Mouse (Mus musculus): ENCODE results near the gene Jsrp1. TPM values are rescaled to one million over a fixed set of nuclear protein-coding genes. Genes with fewer than 3 reads are reported as not detected.
"Not testable (repeated sequence)": the region's sequence is repeated elsewhere in the genome, so short reads cannot be mapped to it uniquely, and the experiment has no call there.

Jsrp1 gene
- polyA plus RNA-seq, 1 experiment from 2014 or later = 0.70 TPM

DNA sequence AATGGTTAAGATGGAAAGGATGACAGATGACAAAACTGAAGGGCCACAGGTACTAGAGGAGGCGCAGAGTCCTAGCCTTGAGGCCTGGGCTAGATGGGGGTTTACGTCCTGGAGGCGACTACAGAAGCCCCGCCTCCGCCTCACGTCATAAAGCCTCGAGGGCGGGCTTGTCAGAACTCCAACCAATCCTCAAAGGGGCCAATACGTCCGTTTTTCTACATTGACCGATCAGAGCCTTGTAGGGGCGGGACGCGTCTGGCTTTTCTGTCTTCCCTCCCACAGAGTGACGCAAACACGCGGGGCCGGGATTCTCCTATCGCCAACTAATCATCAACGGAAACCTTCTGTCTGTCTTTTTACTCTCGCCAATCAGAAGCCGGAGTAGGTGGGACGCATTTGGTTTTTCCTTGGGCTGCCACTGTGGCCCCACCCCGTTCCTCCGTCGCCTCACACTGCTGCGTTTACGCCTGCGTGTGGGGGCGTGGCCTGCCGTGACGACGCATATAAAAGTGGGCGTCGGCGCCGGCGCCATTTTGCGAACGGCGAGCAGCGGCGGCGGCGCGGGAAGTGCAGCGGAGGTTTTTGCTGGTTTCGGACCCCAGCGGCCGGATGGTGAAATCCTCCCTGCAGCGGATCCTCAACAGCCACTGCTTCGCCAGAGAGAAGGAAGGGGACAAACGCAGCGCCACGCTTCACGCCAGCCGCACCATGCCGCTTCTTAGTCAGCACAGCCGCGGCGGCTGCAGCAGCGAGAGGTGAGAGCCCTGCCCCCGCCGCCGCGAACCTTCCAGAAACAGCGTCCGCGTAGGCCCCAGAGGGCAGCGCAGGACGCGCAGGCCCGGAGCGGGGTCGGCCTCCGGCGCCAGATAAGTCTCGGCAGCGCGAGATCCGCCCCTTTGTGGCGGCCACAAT is 13.1 kb upstream of the Jsrp1 start, which contains the start of gene Oaz1:
TSS of gene Oaz1 (plus strand) at position 506 of the 912 bp plus-strand sequence.
- H3K4me1 ChIP-seq (ENCODE audit: control insufficient read depth, insufficient read depth, low read length) = peaks cover 26% of the 10 kb centered on the region
- peak; percentile 98 for ATAC-seq
- under 1% methylated on average over 78 of the region's 82 CpGs for WGBS

DNA sequence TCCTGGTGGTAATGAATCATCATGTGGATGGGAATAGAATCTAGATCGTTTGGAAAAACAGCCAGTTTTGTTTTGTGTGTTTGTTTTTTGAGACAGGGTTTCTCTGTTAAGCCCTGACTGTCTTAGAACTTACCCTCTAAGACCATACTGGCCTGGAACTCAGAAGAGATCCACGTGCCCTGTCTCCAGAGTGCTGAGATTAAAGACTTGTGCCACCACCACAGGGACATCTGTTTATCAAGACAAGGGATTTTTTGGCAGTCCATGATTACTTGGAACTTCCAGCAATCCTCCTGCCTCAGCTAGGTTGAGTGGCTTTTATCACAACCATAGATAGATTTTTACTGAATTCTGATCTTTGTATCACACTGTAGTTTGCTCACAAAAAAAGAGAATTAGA is 11.5 kb upstream of the Jsrp1 start:
- Histone ChIP-seq H3K9ac (ENCODE audit: low read depth, low read length) (no peak overlapping the region), H3K36me3 (ENCODE audit: control insufficient read depth, insufficient read depth, low read length) (no peaks in the 10 kb centered on the region; the same call in 1 of the 2 replicates), H3K9me3 (ENCODE audit: control insufficient read depth, low read length) (no peaks in the 10 kb centered on the region), H3K4me1 (ENCODE audit: control insufficient read depth, insufficient read depth, low read length) (peaks cover 13% of the 10 kb centered on the region), H3K27me3 (replicated peaks; ENCODE audit: control insufficient read depth, insufficient read depth, low read length) (no peaks in the 10 kb centered on the region), H3K4me3 (ENCODE audit: low read length) (no peak overlapping the region), H3K4me2 (ENCODE audit: low read depth, low read length) (no peak overlapping the region), H3K27ac (ENCODE audit: low read length) (no peak overlapping the region)
- no peak for ATAC-seq
- 63% methylated on average over 2 of the region's 2 CpGs for WGBS

More for the DNA sequence above, 13.1 kb upstream of the Jsrp1 start, which contains the start of gene Oaz1:
- Histone ChIP-seq H3K27me3 (replicated peaks; ENCODE audit: control insufficient read depth, insufficient read depth, low read length) (no peaks in the 10 kb centered on the region), H3K9me3 (ENCODE audit: control insufficient read depth, low read length) (no peaks in the 10 kb centered on the region), H3K36me3 (ENCODE audit: control insufficient read depth, insufficient read depth, low read length) (peaks cover 4% of the 10 kb centered on the region; the same call in 1 of the 2 replicates), H3K27ac (ENCODE audit: low read length) (peak within 1 kb of the TSS; percentile 91), H3K9ac (ENCODE audit: low read depth, low read length) (peak within 1 kb of the TSS; percentile 94), H3K4me3 (ENCODE audit: low read length) (peak within 1 kb of the TSS; percentile 73), H3K4me2 (ENCODE audit: low read depth, low read length) (peak within 1 kb of the TSS; percentile 93)

DNA sequence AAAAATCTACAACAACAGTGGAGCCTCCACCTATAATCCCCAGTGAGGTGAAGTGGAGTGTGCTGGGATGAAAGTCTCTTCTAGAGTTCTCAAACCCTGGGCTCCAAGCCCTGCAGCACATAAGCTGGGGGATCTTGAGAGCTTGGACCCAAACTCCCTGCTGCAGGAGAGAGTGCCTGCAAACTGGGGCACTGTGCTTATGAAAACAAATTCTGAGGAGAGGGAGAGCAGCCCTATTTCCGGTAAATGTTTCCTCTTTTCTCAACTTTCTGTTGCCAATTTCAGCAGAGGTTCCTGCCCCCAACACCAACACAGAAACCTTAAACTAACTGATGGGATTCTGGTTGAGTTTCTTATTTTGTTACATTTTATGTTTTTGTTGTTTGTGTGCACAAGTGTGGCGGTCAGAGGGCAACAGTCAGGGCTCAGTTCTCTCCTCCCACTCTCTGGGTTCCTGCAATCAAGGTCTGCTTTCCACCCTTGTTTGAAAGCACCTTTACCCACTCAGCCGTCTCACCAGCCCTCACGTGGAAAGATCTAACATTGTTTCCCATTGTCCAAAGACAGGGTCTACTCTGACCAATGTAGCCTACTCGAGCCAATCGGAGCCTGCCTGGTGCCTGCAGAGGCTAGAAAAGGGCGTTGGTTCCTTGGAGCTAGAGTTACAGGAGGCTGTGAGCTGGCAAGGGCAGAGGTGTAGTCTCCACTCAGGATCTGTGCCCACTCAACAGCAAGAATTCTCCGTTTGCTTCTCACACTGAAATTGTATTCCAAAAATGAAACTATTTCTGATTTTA is 10.7 kb upstream of the Jsrp1 start:
- WGBS = 63% methylated on average over 8 of the region's 8 CpGs
- H3K9me3 ChIP-seq (ENCODE audit: control insufficient read depth, low read length) = no peaks in the 10 kb centered on the region
- no peak overlapping the region for H3K4me3 ChIP-seq (ENCODE audit: low read length)
- no peak overlapping the region for H3K9ac ChIP-seq (ENCODE audit: low read depth, low read length)
- ATAC-seq = no peak
- peaks cover 7% of the 10 kb centered on the region for H3K4me1 ChIP-seq (ENCODE audit: control insufficient read depth, insufficient read depth, low read length)
- H3K27ac ChIP-seq (ENCODE audit: low read length) = no peak overlapping the region
- no peak overlapping the region for H3K4me2 ChIP-seq (ENCODE audit: low read depth, low read length)
- H3K36me3 ChIP-seq (ENCODE audit: control insufficient read depth, insufficient read depth, low read length) = no peaks in the 10 kb centered on the region; the same call in 1 of the 2 replicates
- H3K27me3 ChIP-seq (replicated peaks; ENCODE audit: control insufficient read depth, insufficient read depth, low read length) = no peaks in the 10 kb centered on the region

DNA sequence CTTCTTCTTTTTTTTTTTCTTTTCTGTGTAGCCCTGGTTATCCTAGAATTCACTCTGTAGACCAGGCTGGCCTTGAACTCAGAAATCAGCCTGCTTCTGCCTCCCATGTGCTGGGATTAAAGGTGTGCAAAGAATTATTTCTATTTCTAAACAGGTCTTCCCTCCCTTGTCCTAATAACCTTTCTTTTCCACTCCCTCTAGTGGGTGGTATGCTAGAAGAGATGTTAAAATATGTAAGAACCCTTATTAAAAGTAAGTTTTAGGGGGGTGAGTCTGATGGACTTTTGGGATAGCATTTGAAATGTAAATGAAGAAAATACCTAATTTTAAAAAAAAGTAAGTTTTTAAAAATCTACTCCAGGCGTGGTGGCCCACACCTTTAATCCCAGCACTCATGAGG is 10.0 kb upstream of the Jsrp1 start:
- WGBS = 73% methylated on average over 1 of the region's 1 CpGs
- Histone ChIP-seq H3K27ac (ENCODE audit: low read length) (no peak overlapping the region), H3K9ac (ENCODE audit: low read depth, low read length) (no peak overlapping the region), H3K27me3 (replicated peaks; ENCODE audit: control insufficient read depth, insufficient read depth, low read length) (no peaks in the 10 kb centered on the region), H3K4me2 (ENCODE audit: low read depth, low read length) (no peak overlapping the region), H3K36me3 (ENCODE audit: control insufficient read depth, insufficient read depth, low read length) (no peaks in the 10 kb centered on the region; the same call in 1 of the 2 replicates), H3K4me3 (ENCODE audit: low read length) (no peak overlapping the region), H3K4me1 (ENCODE audit: control insufficient read depth, insufficient read depth, low read length) (peaks cover 7% of the 10 kb centered on the region; the same call in 1 of the 2 replicates), H3K9me3 (ENCODE audit: control insufficient read depth, low read length) (no peaks in the 10 kb centered on the region)
- no peak for ATAC-seq

DNA sequence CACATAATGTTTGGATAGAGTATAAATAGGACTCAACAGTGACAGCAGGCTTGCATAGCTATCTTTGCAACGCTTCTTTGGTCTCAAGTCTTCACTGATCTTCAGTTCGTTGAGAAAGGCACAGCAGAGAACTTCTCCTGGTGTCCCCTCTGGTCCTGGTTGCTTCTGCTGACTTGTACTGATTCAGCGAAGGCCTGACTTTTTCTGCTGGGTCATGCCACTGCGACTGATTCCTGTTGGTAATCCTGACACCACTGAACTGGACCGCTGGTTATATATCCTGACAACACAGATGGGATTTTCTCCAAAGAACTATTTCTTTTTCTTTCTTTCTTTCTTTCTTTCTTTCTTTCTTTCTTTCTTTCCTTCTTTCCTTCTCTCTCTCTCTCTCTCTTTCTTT is 9.2 kb upstream of the Jsrp1 start:
- Histone ChIP-seq H3K4me1 (ENCODE audit: control insufficient read depth, insufficient read depth, low read length) (no peaks in the 10 kb centered on the region), H3K9ac (ENCODE audit: low read depth, low read length) (no peak overlapping the region), H3K27me3 (replicated peaks; ENCODE audit: control insufficient read depth, insufficient read depth, low read length) (no peaks in the 10 kb centered on the region), H3K27ac (ENCODE audit: low read length) (no peak overlapping the region), H3K36me3 (ENCODE audit: control insufficient read depth, insufficient read depth, low read length) (no peaks in the 10 kb centered on the region), H3K4me2 (ENCODE audit: low read depth, low read length) (no peak overlapping the region), H3K9me3 (ENCODE audit: control insufficient read depth, low read length) (no peaks in the 10 kb centered on the region), H3K4me3 (ENCODE audit: low read length) (no peak overlapping the region)
- WGBS = 93% methylated on average over 5 of the region's 5 CpGs
- ATAC-seq = no peak

DNA sequence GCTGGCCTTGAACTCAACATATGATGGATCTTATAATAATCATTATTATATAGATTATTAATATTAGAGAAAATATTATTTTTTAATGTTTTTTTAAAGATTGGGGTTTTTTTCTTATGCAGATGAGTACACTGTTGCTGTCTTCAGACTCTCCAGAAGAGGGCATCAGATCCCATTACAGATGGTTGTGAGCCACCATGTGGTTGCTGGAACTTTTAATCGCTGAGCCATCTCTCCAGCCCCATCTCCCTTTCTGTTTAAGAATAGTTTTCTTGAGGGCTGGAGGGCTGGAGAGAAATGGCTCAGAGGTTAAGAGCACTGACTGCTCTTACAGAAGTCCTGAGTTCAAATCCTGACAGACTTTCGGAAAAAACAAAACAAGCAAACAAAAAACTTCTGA is 8.7 kb upstream of the Jsrp1 start:
- Histone ChIP-seq H3K4me2 (ENCODE audit: low read depth, low read length) (no peak overlapping the region), H3K9ac (ENCODE audit: low read depth, low read length) (no peak overlapping the region), H3K4me3 (ENCODE audit: low read length) (no peak overlapping the region), H3K27me3 (replicated peaks; ENCODE audit: control insufficient read depth, insufficient read depth, low read length) (no peaks in the 10 kb centered on the region), H3K4me1 (ENCODE audit: control insufficient read depth, insufficient read depth, low read length) (no peaks in the 10 kb centered on the region), H3K27ac (ENCODE audit: low read length) (no peak overlapping the region), H3K36me3 (ENCODE audit: control insufficient read depth, insufficient read depth, low read length) (no peaks in the 10 kb centered on the region), H3K9me3 (ENCODE audit: control insufficient read depth, low read length) (no peaks in the 10 kb centered on the region)
- no peak for ATAC-seq
- WGBS = 45% methylated on average over 2 of the region's 2 CpGs

DNA sequence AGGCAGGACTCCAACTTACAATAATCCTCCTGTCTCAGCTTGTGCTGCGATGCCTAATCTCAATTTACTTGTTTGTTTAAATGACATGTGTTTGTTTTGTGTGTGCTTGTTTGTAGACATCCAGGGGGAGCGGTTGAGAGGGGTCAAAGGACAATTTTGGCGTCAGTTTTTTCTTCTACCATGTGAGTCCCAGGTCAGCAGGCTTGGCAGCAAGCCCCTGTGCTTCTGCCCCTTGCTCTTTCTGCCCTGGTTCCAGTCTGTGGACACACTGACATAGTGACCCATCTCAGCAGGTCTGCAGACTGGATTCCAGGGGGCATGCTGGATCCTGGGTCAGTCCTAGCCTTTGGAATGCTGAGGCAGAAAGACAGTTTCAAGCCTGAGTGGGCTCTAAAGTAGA is 6.1 kb upstream of the Jsrp1 start:
- Histone ChIP-seq H3K4me2 (ENCODE audit: low read depth, low read length) (no peak overlapping the region), H3K27me3 (replicated peaks; ENCODE audit: control insufficient read depth, insufficient read depth, low read length) (no peaks in the 10 kb centered on the region), H3K4me3 (ENCODE audit: low read length) (no peak overlapping the region), H3K9ac (ENCODE audit: low read depth, low read length) (no peak overlapping the region), H3K36me3 (ENCODE audit: control insufficient read depth, insufficient read depth, low read length) (no peaks in the 10 kb centered on the region), H3K9me3 (ENCODE audit: control insufficient read depth, low read length) (no peaks in the 10 kb centered on the region), H3K4me1 (ENCODE audit: control insufficient read depth, insufficient read depth, low read length) (no peaks in the 10 kb centered on the region), H3K27ac (ENCODE audit: low read length) (no peak overlapping the region)
- WGBS = 27% methylated on average over 3 of the region's 3 CpGs
- ATAC-seq = no peak

DNA sequence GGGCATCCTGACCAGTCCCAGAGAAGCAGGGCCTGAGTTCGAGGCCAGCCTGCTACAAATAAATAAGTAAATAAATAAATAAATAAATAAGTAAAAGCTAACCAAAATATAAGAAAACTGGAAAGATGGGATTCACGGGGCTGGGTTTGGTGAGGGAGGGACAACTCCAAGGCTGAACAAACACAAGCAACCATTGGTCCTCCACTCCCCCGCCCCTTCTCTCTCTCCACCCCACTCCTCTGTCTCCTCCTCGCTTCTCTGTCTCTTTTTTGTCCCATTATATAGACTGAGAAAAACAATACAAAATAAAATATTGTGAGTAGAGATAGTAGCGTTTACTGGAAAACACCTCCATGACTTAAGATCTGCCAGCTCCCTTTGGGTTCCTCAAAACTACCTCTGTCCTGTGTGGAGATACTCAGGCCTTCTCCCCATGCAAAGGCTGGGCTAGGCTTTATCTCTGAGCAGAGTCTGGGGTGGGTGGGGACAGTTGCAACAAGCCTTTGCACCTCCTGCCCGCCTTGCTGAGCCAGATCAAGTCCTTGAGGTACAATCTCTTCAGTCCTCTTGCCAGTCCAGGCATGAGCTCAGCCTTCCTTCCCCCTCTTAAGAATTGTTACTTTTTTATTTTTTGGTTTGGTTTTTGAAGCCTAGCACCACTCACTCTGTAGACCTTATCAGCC is 5.4 kb upstream of the Jsrp1 start:
- H3K4me3 ChIP-seq (ENCODE audit: low read length) = no peak overlapping the region
- H3K9ac ChIP-seq (ENCODE audit: low read depth, low read length) = no peak overlapping the region
- 43% methylated on average over 6 of the region's 6 CpGs for WGBS
- no peaks in the 10 kb centered on the region for H3K4me1 ChIP-seq (ENCODE audit: control insufficient read depth, insufficient read depth, low read length)
- no peaks in the 10 kb centered on the region for H3K36me3 ChIP-seq (ENCODE audit: control insufficient read depth, insufficient read depth, low read length)
- ATAC-seq = peak; percentile 85
- no peak overlapping the region for H3K4me2 ChIP-seq (ENCODE audit: low read depth, low read length)
- no peak overlapping the region for H3K27ac ChIP-seq (ENCODE audit: low read length)
- H3K27me3 ChIP-seq (replicated peaks; ENCODE audit: control insufficient read depth, insufficient read depth, low read length) = no peaks in the 10 kb centered on the region
- no peaks in the 10 kb centered on the region for H3K9me3 ChIP-seq (ENCODE audit: control insufficient read depth, low read length)

DNA sequence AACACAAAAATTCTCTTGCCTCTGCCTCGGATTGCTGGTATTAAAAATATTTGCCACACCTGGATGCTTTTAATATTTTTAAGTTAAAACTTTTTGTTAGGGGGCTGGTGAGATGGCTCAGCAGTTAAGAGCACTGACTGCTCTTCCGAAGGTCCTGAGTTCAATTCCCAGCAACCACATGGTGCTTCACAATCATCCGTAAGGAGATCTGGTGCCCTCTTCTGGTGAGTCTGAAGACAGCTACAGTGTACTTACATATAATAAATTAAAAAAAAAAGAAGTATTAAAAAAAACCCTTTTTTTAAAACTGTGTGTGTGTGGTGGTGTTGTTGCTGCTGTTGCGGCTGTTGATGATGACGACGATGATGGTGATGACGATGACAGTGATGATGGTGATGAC is 4.7 kb upstream of the Jsrp1 start:
- H3K27ac ChIP-seq (ENCODE audit: low read length); H3K4me2 ChIP-seq (ENCODE audit: low read depth, low read length); H3K4me1 ChIP-seq (ENCODE audit: control insufficient read depth, insufficient read depth, low read length); ATAC-seq; H3K9ac ChIP-seq (ENCODE audit: low read depth, low read length); H3K4me3 ChIP-seq (ENCODE audit: low read length); H3K27me3 ChIP-seq (replicated peaks; ENCODE audit: control insufficient read depth, insufficient read depth, low read length); H3K36me3 ChIP-seq (ENCODE audit: control insufficient read depth, insufficient read depth, low read length); H3K9me3 ChIP-seq (ENCODE audit: control insufficient read depth, low read length): not testable (repeated sequence)
- WGBS = 84% methylated on average over 7 of the region's 7 CpGs

Measured in intestine, embryonic 16.5 days (tissue).